Mouse (Mus musculus) CH12.LX (cell line): ENCODE data around the gene Lamtor4.

Source experiments
- BHLHE40 ChIP-seq: IDR thresholded peaks from 2 replicates; pipeline ENCODE4 v1.6.1; 2011; ENCODE audit warnings: mild to moderate bottlenecking, low read depth, low read length, improper control_type of control experiment
- CTCF ChIP-seq, 2 experiments: IDR thresholded peaks in 1 of 2; conservative IDR thresholded peaks in 1 of 2; 2 replicates each; pipeline ENCODE4 v1.5.1; 2011 to 2012; ENCODE audit warnings: low read depth in 2 of 2, low read length in 2 of 2, improper control_type of control experiment in 1 of 2, inconsistent platforms in 1 of 2, mild to moderate bottlenecking in 1 of 2, moderate library complexity in 1 of 2
- E2F4 ChIP-seq: IDR thresholded peaks from 2 replicates; pipeline ENCODE4 v1.6.1; 2011; ENCODE audit warnings: low read depth, low read length, improper control_type of control experiment; ENCODE audit not compliant: insufficient replicate concordance
- EP300 ChIP-seq: IDR thresholded peaks from 2 replicates; pipeline ENCODE4 v1.6.1; 2011; ENCODE audit warnings: low read length, improper control_type of control experiment
- ETS1 ChIP-seq: conservative IDR thresholded peaks from 2 replicates; pipeline ENCODE4 v1.6.1; 2012; ENCODE audit warnings: low read depth, mild to moderate bottlenecking, inconsistent platforms, low read length, improper control_type of control experiment, moderate library complexity
- MXI1 ChIP-seq: IDR thresholded peaks from 2 replicates; pipeline ENCODE4 v1.6.1; 2011; ENCODE audit warnings: mild to moderate bottlenecking, low read depth, low read length, improper control_type of control experiment
- MYC ChIP-seq: IDR thresholded peaks from 2 replicates; pipeline ENCODE4 v1.6.1; 2011; ENCODE audit warnings: low read depth, mild to moderate bottlenecking, improper control_type of control experiment, low read length
- POLR2A ChIP-seq: IDR thresholded peaks from 2 replicates; pipeline ENCODE4 v1.6.1; 2011; ENCODE audit warnings: low read depth, mild to moderate bottlenecking, improper control_type of control experiment, low read length
- SIN3A ChIP-seq: IDR thresholded peaks from 2 replicates; pipeline ENCODE4 v1.6.1; 2012; ENCODE audit warnings: low read length, improper control_type of control experiment, inconsistent platforms
- TCF12 ChIP-seq: IDR thresholded peaks from 2 replicates; pipeline ENCODE4 v1.6.1; 2014; ENCODE audit warnings: low read depth, mild to moderate bottlenecking, inconsistent platforms, low read length, improper control_type of control experiment
- USF2 ChIP-seq: conservative IDR thresholded peaks from 2 replicates; pipeline ENCODE4 v1.6.1; 2011; ENCODE audit warnings: low read depth, low read length, improper control_type of control experiment
- ZNF384 ChIP-seq: IDR thresholded peaks from 2 replicates; pipeline ENCODE4 v1.6.1; 2012; ENCODE audit warnings: low read depth, low read length, improper control_type of control experiment, inconsistent platforms

DNA sequence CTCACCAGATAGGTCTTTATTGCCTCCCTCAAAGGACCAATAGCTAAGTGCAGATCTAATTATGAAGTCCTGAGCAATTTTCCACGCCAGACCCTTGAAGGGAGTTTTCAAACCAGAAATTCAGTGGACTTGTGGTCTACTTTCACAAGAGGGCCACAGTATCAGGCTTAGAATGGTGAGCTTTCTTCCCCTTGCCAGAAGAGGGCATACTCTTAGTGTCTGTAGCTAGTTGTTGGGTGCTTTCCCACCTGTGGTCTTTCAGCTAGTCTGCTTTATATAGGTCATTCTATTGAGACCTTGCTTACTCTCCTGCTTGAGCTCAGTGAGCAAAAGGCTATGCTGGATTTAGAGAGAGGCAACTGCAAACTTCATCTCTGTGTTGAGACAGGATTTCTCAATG, 28.3 kb downstream of the Lamtor4 start:
- peak; percentile 27 to 54; a peak in 3 of 4 replicates for TF ChIP-seq CTCF (conservative IDR thresholded peaks at IDR 0.05 in 1 of 2, IDR thresholded peaks at IDR 0.05 in 1 of 2; ENCODE audit: low read depth in 2 of 2, low read length in 2 of 2)
- no peak for TF ChIP-seq E2F4
- no peak for TF ChIP-seq TCF12
- no peak for TF ChIP-seq ZNF384
- no peak for TF ChIP-seq MYC
- no peak for TF ChIP-seq MXI1
- no peak for TF ChIP-seq POLR2A
- no peak for TF ChIP-seq EP300
- no peak for TF ChIP-seq USF2
- no peak for TF ChIP-seq ETS1
- no peak for TF ChIP-seq SIN3A
- no peak for TF ChIP-seq BHLHE40
